8 mouse cellular contexts compared by ENCODE assay signal in genomic region chr15:96936705-96937346, GRCm38 (mm10).
A peak's percentile ranks its signal among the peaks of the same experiment; 100 is the strongest.
DNase-seq lines count a peak whose midpoint lies in the region; ATAC-seq lines count a peak whose summit lies in the region.

No protein-coding gene starts in this region.

- ATAC-seq in embryonic facial prominence, embryonic 11.5 days (replicated peaks; ENCODE audit: insufficient number of reproducible peaks, low FRiP score, low TSS enrichment, low read depth) = peak; percentile 89
- ATAC-seq in midbrain, embryonic 13.5 days = peak; percentile 91

- WGBS in embryonic facial prominence, embryonic 11.5 days = 3% methylated on average over 18 of the region's 18 CpGs
- 8% methylated on average over 18 of the region's 18 CpGs for WGBS in limb, embryonic 10.5 days
- 7% methylated on average over 18 of the region's 18 CpGs for WGBS in midbrain, embryonic 13.5 days

- peak; percentile 56 for DNase-seq in 3134 (ENCODE audit: extremely low read depth, insufficient read length, low spot score)
- peak; percentile 75 for DNase-seq in adrenal gland, postnatal 25 days
- DNase-seq in embryonic facial prominence, embryonic 11.5 days (ENCODE audit: low spot score) = peak; percentile 97
- DNase-seq in heart, adult 18-20 months = peak; percentile 91 to 93
- DNase-seq in kidney, adult 18-20 months = peak; percentile 77
- peak; percentile 87 for DNase-seq in limb, embryonic 10.5 days (ENCODE audit: low spot score)
- DNase-seq in spleen, adult 12 weeks (ENCODE audit: low spot score) = peak; percentile 59

- H3K4me1 ChIP-seq in embryonic facial prominence, embryonic 11.5 days (ENCODE audit: control insufficient read depth, insufficient read depth, low read length) = no peaks in the 10 kb centered on the region
- peaks cover 10% of the 10 kb centered on the region for H3K4me1 ChIP-seq in limb, embryonic 10.5 days
- H3K4me1 ChIP-seq in midbrain, embryonic 13.5 days (replicated peaks) = no peaks in the 10 kb centered on the region

- no peaks in the 10 kb centered on the region for H3K27me3 ChIP-seq in embryonic facial prominence, embryonic 11.5 days (ENCODE audit: control insufficient read depth, insufficient read depth, low read length)
- no peaks in the 10 kb centered on the region for H3K27me3 ChIP-seq in limb, embryonic 10.5 days (ENCODE audit: low read depth, poor library complexity, severe bottlenecking)
- peaks cover 6% of the 10 kb centered on the region; the same call in 1 of the 2 replicates for H3K27me3 ChIP-seq in midbrain, embryonic 13.5 days

- no peak overlapping the region for H3K4me3 ChIP-seq in embryonic facial prominence, embryonic 11.5 days (ENCODE audit: low read depth, low read length)
- peak overlapping the region; percentile 36 for H3K4me3 ChIP-seq in limb, embryonic 10.5 days
- peak overlapping the region; percentile 23 for H3K4me3 ChIP-seq in midbrain, embryonic 13.5 days (replicated peaks)

- H3K9me3 ChIP-seq in embryonic facial prominence, embryonic 11.5 days (replicated peaks; ENCODE audit: control insufficient read depth, low read length) = no peaks in the 10 kb centered on the region
- no peaks in the 10 kb centered on the region for H3K9me3 ChIP-seq in limb, embryonic 10.5 days (replicated peaks)
- H3K9me3 ChIP-seq in midbrain, embryonic 13.5 days = no peaks in the 10 kb centered on the region

- H3K9ac ChIP-seq in embryonic facial prominence, embryonic 11.5 days (replicated peaks; ENCODE audit: low read length) = peak overlapping the region; percentile 1; the same call in 1 of the 2 replicates
- H3K9ac ChIP-seq in midbrain, embryonic 13.5 days (replicated peaks) = peak overlapping the region; percentile 50; the same call in 1 of the 2 replicates

- peak overlapping the region; percentile 14; the same call in 1 of the 2 replicates for H3K4me2 ChIP-seq in embryonic facial prominence, embryonic 11.5 days (ENCODE audit: low read depth, low read length)
- H3K4me2 ChIP-seq in midbrain, embryonic 13.5 days (replicated peaks) = peak overlapping the region; percentile 51

- H3K36me3 ChIP-seq in embryonic facial prominence, embryonic 11.5 days (replicated peaks; ENCODE audit: control insufficient read depth, insufficient read depth, low read depth, low read length) = no peaks in the 10 kb centered on the region
- H3K36me3 ChIP-seq in limb, embryonic 10.5 days = no peaks in the 10 kb centered on the region
- H3K36me3 ChIP-seq in midbrain, embryonic 13.5 days = no peaks in the 10 kb centered on the region

- no peak overlapping the region for H3K27ac ChIP-seq in embryonic facial prominence, embryonic 11.5 days (replicated peaks; ENCODE audit: low read depth, low read length)
- H3K27ac ChIP-seq in limb, embryonic 10.5 days = peak overlapping the region; percentile 61
- H3K27ac ChIP-seq in midbrain, embryonic 13.5 days = no peak overlapping the region
